Mouse (Mus musculus): ENCODE results near the gene Arl11. TPM values are rescaled to one million over a fixed set of nuclear protein-coding genes. Genes with fewer than 3 reads are reported as not detected.

The Arl11 gene
- polyA plus RNA-seq, 1 experiment from 2014 or later, result 1.1 TPM

Other genes with a start within 250 kb of the Arl11 start
- gene Sacs, start 171.3 kb upstream of the Arl11 start, polyA plus RNA-seq (2015; fragmentation: Nextera tagmentation; extraction: Ambion mirVana), result 2.2 and 2.3 TPM in 2 replicates
- 1.3 and 1.4 TPM in 2 replicates for gene Sgcg, start 51.3 kb upstream of the Arl11 start, polyA plus RNA-seq (2015; fragmentation: Nextera tagmentation; extraction: Ambion mirVana)
- 8.6 and 8.7 TPM in 2 replicates for gene Ebpl, start 50.7 kb downstream of the Arl11 start, polyA plus RNA-seq (2015; fragmentation: Nextera tagmentation; extraction: Ambion mirVana)
- gene Kpna3, start 130.1 kb downstream of the Arl11 start, polyA plus RNA-seq (2015; fragmentation: Nextera tagmentation; extraction: Ambion mirVana), result 42.3 and 42.4 TPM in 2 replicates
- 19.7 and 22.6 TPM in 2 replicates for gene Spryd7, start 247.1 kb downstream of the Arl11 start, polyA plus RNA-seq (2015; fragmentation: Nextera tagmentation; extraction: Ambion mirVana)

All from lung, embryonic 15.5 days (tissue).